Mouse (Mus musculus) small intestine, adult 2 months (tissue): ENCODE data around the gene Uqcrc2. TPM values are rescaled to one million over a fixed set of nuclear protein-coding genes. Genes with fewer than 3 reads are reported as not detected.

Source experiments
- H3K27ac ChIP-seq: fragments of 200-500 bp; 2 replicates; pipeline ENCODE4 v1.5.1; 2012; ENCODE audit warnings: low read depth, low read length, control low read depth, inconsistent platforms; ENCODE audit not compliant: insufficient read depth
- H3K27me3 ChIP-seq: fragments of 200-500 bp; 2 replicates; pipeline ENCODE4 v1.6.1; 2012; ENCODE audit warnings: mild to moderate bottlenecking, moderate library complexity, low read length, inconsistent platforms; ENCODE audit not compliant: control insufficient read depth, insufficient read depth
- H3K36me3 ChIP-seq: fragments of 200-500 bp; 2 replicates; pipeline ENCODE4 v1.6.1; 2012; ENCODE audit warnings: mild to moderate bottlenecking, low read length, control low read depth, inconsistent platforms; ENCODE audit not compliant: control insufficient read depth, insufficient read depth
- H3K4me1 ChIP-seq: fragments of 200-500 bp; 2 replicates; pipeline ENCODE4 v1.6.1; 2012; ENCODE audit warnings: low read length, inconsistent platforms, mixed read lengths; ENCODE audit not compliant: control insufficient read depth, insufficient read depth, insufficient read length
- H3K4me3 ChIP-seq: fragments of 200-500 bp; 2 replicates; pipeline ENCODE4 v1.5.1; 2012; ENCODE audit warnings: low read depth, mild to moderate bottlenecking, control low read depth, inconsistent platforms, low read length, moderate library complexity
- CTCF ChIP-seq: fragments of 200-500 bp; IDR thresholded peaks from 2 replicates; pipeline ENCODE4 v1.5.1; 2012; ENCODE audit warnings: low read depth, mild to moderate bottlenecking, control low read depth, inconsistent platforms, low read length, moderate library complexity, mixed read lengths; ENCODE audit not compliant: insufficient replicate concordance, insufficient read length; ENCODE audit errors: extremely low read depth
- POLR2A ChIP-seq: fragments of 200-500 bp; IDR thresholded peaks from 2 replicates; pipeline ENCODE4 v1.6.1; 2012; ENCODE audit warnings: low read depth, mild to moderate bottlenecking, control low read depth, inconsistent platforms, low read length, moderate library complexity
- WGBS: fragments of 180-500 bp; shearing (Covaris S2); methylation state at CpG from one replicate; pipeline ENCODE4 v1.1.7; 2018; 5-methylcytosine and 5-hydroxymethylcytosine counted together
- polyA plus RNA-seq: library from polyadenylated mRNA; depleted of rRNA; stranded (reverse); fragments of >200 nt; gene quantifications from 2 replicates; pipeline ENCODE4 v1.2.3, GENCODE M21; 2012

Gene Uqcrc2
- polyA plus RNA-seq, 1 experiment: 62.7 TPM

DNA sequence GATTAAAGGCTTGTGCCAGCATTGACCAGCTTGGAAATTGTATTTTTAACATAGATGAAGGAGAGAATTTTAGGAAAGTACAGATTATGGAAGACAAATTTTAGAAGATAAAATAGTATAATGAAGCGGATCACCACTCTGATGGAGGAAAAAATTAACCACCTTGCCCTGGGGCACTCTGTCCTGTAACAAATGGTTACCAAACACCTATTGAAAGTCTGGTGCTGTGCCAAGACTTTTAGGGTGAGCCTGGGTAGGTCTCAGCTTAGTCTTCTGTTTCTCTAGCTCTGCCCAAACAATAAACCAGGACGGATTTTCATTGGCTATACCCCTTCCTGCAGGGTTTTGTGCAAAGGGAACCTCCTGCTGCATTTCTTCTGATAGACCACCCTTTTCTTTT, 36.3 kb downstream of the Uqcrc2 start:
- H3K36me3 ChIP-seq: no peaks in the 10 kb centered on the region
- H3K4me1 ChIP-seq: no peaks in the 10 kb centered on the region
- no peak overlapping the region for H3K27ac ChIP-seq
- H3K27me3 ChIP-seq: no peaks in the 10 kb centered on the region
- TF ChIP-seq CTCF: no peak
- TF ChIP-seq POLR2A: no peak
- WGBS: 58% methylated on average over 2 of the region's 2 CpGs
- no peak overlapping the region for H3K4me3 ChIP-seq

GRCm38 (mm10) chr7:120677001-120677643, 42.1 kb downstream of the Uqcrc2 start, which contains the start of gene Mosmo:
Mosmo (plus strand) TSS chr7:120677618.
- no peaks in the 10 kb centered on the region for H3K36me3 ChIP-seq
- no peak for TF ChIP-seq CTCF
- peak; percentile 53; the same call in 1 of the 2 replicates for TF ChIP-seq POLR2A
- H3K27me3 ChIP-seq: no peaks in the 10 kb centered on the region
- peaks cover 4% of the 10 kb centered on the region; the same call in 1 of the 2 replicates for H3K4me1 ChIP-seq
- under 1% methylated on average over 43 of the region's 44 CpGs for WGBS
- peak within 1 kb of the TSS; percentile 50; the same call in 1 of the 2 replicates for H3K27ac ChIP-seq
- peak within 1 kb of the TSS; percentile 72 for H3K4me3 ChIP-seq

GRCm38 (mm10) chr7:120677764-120678531, 43.0 kb downstream of the Uqcrc2 start:
- H3K36me3 ChIP-seq: no peaks in the 10 kb centered on the region
- H3K4me3 ChIP-seq: peak overlapping the region; percentile 72
- WGBS: 1% methylated on average over 42 of the region's 42 CpGs
- peaks cover 4% of the 10 kb centered on the region; the same call in 1 of the 2 replicates for H3K4me1 ChIP-seq
- no peak overlapping the region for H3K27ac ChIP-seq
- TF ChIP-seq POLR2A: no peak
- no peak for TF ChIP-seq CTCF
- no peaks in the 10 kb centered on the region for H3K27me3 ChIP-seq

- WGBS: 32% methylated on average over 8 of the region's 8 CpGs
- no peak overlapping the region for H3K4me3 ChIP-seq
Measured at GRCm38 (mm10) chr7:120679023-120679422, 44.0 kb downstream of the Uqcrc2 start.

DNA sequence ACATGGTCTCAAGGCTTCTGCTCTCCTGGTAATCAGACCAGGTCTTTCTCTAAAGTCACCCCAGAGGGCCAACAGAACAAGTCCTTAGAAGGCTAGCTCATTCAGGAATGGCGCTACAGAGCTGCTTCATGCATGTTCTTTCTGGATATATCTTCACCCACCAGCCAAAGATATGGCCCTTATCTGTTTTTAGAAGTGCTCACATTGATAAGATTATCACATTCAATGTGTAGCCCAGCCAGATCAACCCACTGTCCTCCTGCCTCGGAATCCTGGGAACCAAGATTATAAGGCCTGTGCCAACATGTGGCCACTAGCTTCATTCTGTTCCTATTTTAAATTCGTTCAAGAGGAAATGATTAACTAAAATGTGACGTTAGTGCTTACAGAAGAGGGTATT, 47.0 kb downstream of the Uqcrc2 start:
- no peaks in the 10 kb centered on the region for H3K27me3 ChIP-seq
- peaks cover 8% of the 10 kb centered on the region; the same call in 1 of the 2 replicates for H3K4me1 ChIP-seq
- TF ChIP-seq CTCF (no peak), POLR2A (no peak)
- no peak overlapping the region for H3K27ac ChIP-seq
- no peak overlapping the region for H3K4me3 ChIP-seq
- H3K36me3 ChIP-seq: no peaks in the 10 kb centered on the region
- WGBS: 32% methylated on average over 4 of the region's 4 CpGs

More at GRCm38 (mm10) chr7:120679023-120679422, 44.0 kb downstream of the Uqcrc2 start:
- no peaks in the 10 kb centered on the region for H3K36me3 ChIP-seq
- no peaks in the 10 kb centered on the region for H3K27me3 ChIP-seq
- TF ChIP-seq POLR2A (no peak), CTCF (no peak)
- peaks cover 4% of the 10 kb centered on the region; the same call in 1 of the 2 replicates for H3K4me1 ChIP-seq
- H3K27ac ChIP-seq: no peak overlapping the region

DNA sequence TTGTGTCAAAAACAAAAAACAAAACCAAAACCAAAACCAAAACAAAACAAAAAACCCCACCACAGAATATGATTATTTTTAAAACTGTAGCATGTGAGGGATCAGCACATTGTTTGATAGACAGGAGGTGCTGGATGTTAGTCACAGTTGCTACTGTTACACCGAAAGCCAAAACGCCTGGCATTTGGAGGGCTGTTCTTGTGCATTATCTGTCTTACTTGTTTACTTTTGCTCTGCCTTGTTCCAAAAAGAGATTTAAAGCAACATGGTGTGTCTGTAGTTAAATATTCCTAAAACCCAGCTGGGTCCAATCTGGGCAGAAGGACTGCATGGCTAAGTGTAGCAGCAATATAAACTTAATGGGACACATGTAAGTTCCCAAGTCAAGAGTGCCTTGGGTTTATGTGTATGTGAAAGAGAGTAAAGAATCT, 49.8 kb downstream of the Uqcrc2 start:
- Histone ChIP-seq H3K4me3 (no peak overlapping the region), H3K27ac (no peak overlapping the region), H3K27me3 (no peaks in the 10 kb centered on the region), H3K4me1 (0 out of 2 replicates have a peak, but pooled peaks cover 4% of the 10 kb centered on the region), H3K36me3 (no peaks in the 10 kb centered on the region)
- TF ChIP-seq POLR2A: no peak
- no peak for TF ChIP-seq CTCF
- 35% methylated on average over 2 of the region's 2 CpGs for WGBS

GRCm38 (mm10) chr7:120685227-120685626, 50.3 kb downstream of the Uqcrc2 start:
- Histone ChIP-seq H3K4me3 (no peak overlapping the region), H3K27ac (no peak overlapping the region), H3K36me3 (no peaks in the 10 kb centered on the region), H3K4me1 (0 out of 2 replicates have a peak, but pooled peaks cover 4% of the 10 kb centered on the region), H3K27me3 (no peaks in the 10 kb centered on the region)
- no peak for TF ChIP-seq CTCF
- TF ChIP-seq POLR2A: no peak
- WGBS: 74% methylated on average over 6 of the region's 6 CpGs
